Mouse (Mus musculus): ENCODE results near the gene Dynlt1c. TPM values are rescaled to one million over a fixed set of nuclear protein-coding genes. Genes with fewer than 3 reads are reported as not detected.
"Not testable (repeated sequence)": the region's sequence is repeated elsewhere in the genome, so short reads cannot be mapped to it uniquely, and the experiment has no call there.

The Dynlt1c gene
- 30.7 and 35.0 TPM in 2 replicates for polyA plus RNA-seq (2015; fragmentation: Nextera tagmentation; extraction: Ambion mirVana)

- WGBS: 14% methylated on average over 29 of the region's 40 CpGs
These were observed at the start of gene Dynlt1c for GRCm38 (mm10) chr17:6601204-6601911. Gene Dynlt1c, plus strand, starts transcription at chr17:6601671.

GRCm38 (mm10) chr17:6553798-6554197 lies 47.7 kb upstream of the Dynlt1c start:
- not testable (repeated sequence) for H3K27me3 ChIP-seq, H3K27ac ChIP-seq, H3K36me3 ChIP-seq, H3K4me2 ChIP-seq, H3K9ac ChIP-seq, H3K4me3 ChIP-seq, H3K9me3 ChIP-seq, H3K4me1 ChIP-seq
- ATAC-seq (ENCODE audit: insufficient number of reproducible peaks, low FRiP score, low TSS enrichment, low read depth): 0 out of 2 replicates have a peak, but pooled peaks have one; percentile 31
- no CpG with 5 or more reads among the region's 4 CpGs for WGBS

More at GRCm38 (mm10) chr17:6601204-6601911, at the start of gene Dynlt1c:
- peak within 1 kb of the TSS; percentile 38 for H3K4me3 ChIP-seq
- not testable (repeated sequence) for H3K4me1 ChIP-seq, H3K9ac ChIP-seq, H3K36me3 ChIP-seq, H3K27me3 ChIP-seq, H3K9me3 ChIP-seq
- H3K27ac ChIP-seq: 0 out of 2 replicates have a peak within 1 kb of the TSS, but pooled peaks have one; percentile 69
- peak; percentile 92 for ATAC-seq (ENCODE audit: insufficient number of reproducible peaks, low FRiP score, low TSS enrichment, low read depth)
- H3K4me2 ChIP-seq: peak within 1 kb of the TSS; percentile 35

- not testable (repeated sequence) for H3K4me2 ChIP-seq, H3K9ac ChIP-seq
- WGBS: no CpG with 5 or more reads among the region's 5 CpGs
These were observed 47.2 kb upstream of the Dynlt1c start for GRCm38 (mm10) chr17:6554243-6554642.

GRCm38 (mm10) chr17:6559447-6560133 lies 41.9 kb upstream of the Dynlt1c start:
- ATAC-seq (ENCODE audit: insufficient number of reproducible peaks, low FRiP score, low TSS enrichment, low read depth): peak; percentile 20; the same call in 1 of the 2 replicates
- not testable (repeated sequence) for H3K27me3 ChIP-seq
- no CpG with 5 or more reads among the region's 4 CpGs for WGBS

More at GRCm38 (mm10) chr17:6554243-6554642, 47.2 kb upstream of the Dynlt1c start:
- not testable (repeated sequence) for ATAC-seq (ENCODE audit: insufficient number of reproducible peaks, low FRiP score, low TSS enrichment, low read depth); H3K9me3 ChIP-seq; H3K4me1 ChIP-seq; H3K27me3 ChIP-seq; H3K27ac ChIP-seq; H3K4me3 ChIP-seq; H3K36me3 ChIP-seq

GRCm38 (mm10) chr17:6564866-6565265 lies 36.6 kb upstream of the Dynlt1c start:
- H3K9me3 ChIP-seq; H3K4me2 ChIP-seq; ATAC-seq (ENCODE audit: insufficient number of reproducible peaks, low FRiP score, low TSS enrichment, low read depth); H3K27me3 ChIP-seq; H3K36me3 ChIP-seq; H3K4me1 ChIP-seq; H3K9ac ChIP-seq; H3K27ac ChIP-seq; H3K4me3 ChIP-seq: not testable (repeated sequence)
- WGBS: 89% methylated on average over 3 of the region's 3 CpGs

More at GRCm38 (mm10) chr17:6559447-6560133, 41.9 kb upstream of the Dynlt1c start:
- not testable (repeated sequence) for H3K36me3 ChIP-seq, H3K4me1 ChIP-seq, H3K27ac ChIP-seq, H3K4me2 ChIP-seq, H3K4me3 ChIP-seq, H3K9me3 ChIP-seq, H3K9ac ChIP-seq

- H3K4me3 ChIP-seq, H3K9me3 ChIP-seq: not testable (repeated sequence)
- 69% methylated on average over 6 of the region's 8 CpGs for WGBS
These were observed 33.6 kb upstream of the Dynlt1c start for GRCm38 (mm10) chr17:6567908-6568307.

GRCm38 (mm10) chr17:6571296-6571695 lies 30.2 kb upstream of the Dynlt1c start:
- ATAC-seq (ENCODE audit: insufficient number of reproducible peaks, low FRiP score, low TSS enrichment, low read depth); H3K27me3 ChIP-seq; H3K4me3 ChIP-seq; H3K4me2 ChIP-seq; H3K36me3 ChIP-seq; H3K27ac ChIP-seq; H3K4me1 ChIP-seq; H3K9ac ChIP-seq; H3K9me3 ChIP-seq: not testable (repeated sequence)
- 90% methylated on average over 11 of the region's 11 CpGs for WGBS

More at GRCm38 (mm10) chr17:6567908-6568307, 33.6 kb upstream of the Dynlt1c start:
- not testable (repeated sequence) for H3K4me2 ChIP-seq; H3K36me3 ChIP-seq; ATAC-seq (ENCODE audit: insufficient number of reproducible peaks, low FRiP score, low TSS enrichment, low read depth); H3K27me3 ChIP-seq; H3K27ac ChIP-seq; H3K9ac ChIP-seq; H3K4me1 ChIP-seq

- H3K27ac ChIP-seq, H3K9me3 ChIP-seq, H3K4me2 ChIP-seq, H3K27me3 ChIP-seq, H3K36me3 ChIP-seq, H3K4me3 ChIP-seq, H3K9ac ChIP-seq, H3K4me1 ChIP-seq: not testable (repeated sequence)
- no CpG with 5 or more reads among the region's 1 CpGs for WGBS
- 0 out of 2 replicates have a peak, but pooled peaks have one; percentile 35 for ATAC-seq (ENCODE audit: insufficient number of reproducible peaks, low FRiP score, low TSS enrichment, low read depth)
These were observed 29.3 kb upstream of the Dynlt1c start for GRCm38 (mm10) chr17:6572202-6572601.

- not testable (repeated sequence) for H3K27me3 ChIP-seq; ATAC-seq (ENCODE audit: insufficient number of reproducible peaks, low FRiP score, low TSS enrichment, low read depth); H3K27ac ChIP-seq; H3K36me3 ChIP-seq; H3K4me1 ChIP-seq; H3K9ac ChIP-seq; H3K4me2 ChIP-seq; H3K9me3 ChIP-seq; H3K4me3 ChIP-seq
- 81% methylated on average over 8 of the region's 8 CpGs for WGBS
These were observed 26.1 kb upstream of the Dynlt1c start for GRCm38 (mm10) chr17:6575376-6575775.

- not testable (repeated sequence) for ATAC-seq (ENCODE audit: insufficient number of reproducible peaks, low FRiP score, low TSS enrichment, low read depth); H3K36me3 ChIP-seq; H3K9ac ChIP-seq; H3K9me3 ChIP-seq; H3K27ac ChIP-seq; H3K4me3 ChIP-seq; H3K27me3 ChIP-seq; H3K4me1 ChIP-seq; H3K4me2 ChIP-seq
- no CpG with 5 or more reads among the region's 6 CpGs for WGBS
These were observed 12.8 kb upstream of the Dynlt1c start for GRCm38 (mm10) chr17:6588672-6589071.

GRCm38 (mm10) chr17:6592109-6592508 lies 9.4 kb upstream of the Dynlt1c start:
- not testable (repeated sequence) for H3K4me2 ChIP-seq; H3K9ac ChIP-seq; H3K4me3 ChIP-seq; H3K36me3 ChIP-seq; H3K9me3 ChIP-seq; H3K27me3 ChIP-seq; H3K27ac ChIP-seq; H3K4me1 ChIP-seq; ATAC-seq (ENCODE audit: insufficient number of reproducible peaks, low FRiP score, low TSS enrichment, low read depth)
- WGBS: 87% methylated on average over 2 of the region's 3 CpGs

GRCm38 (mm10) chr17:6593896-6594295 lies 7.6 kb upstream of the Dynlt1c start:
- ATAC-seq (ENCODE audit: insufficient number of reproducible peaks, low FRiP score, low TSS enrichment, low read depth); H3K27ac ChIP-seq: not testable (repeated sequence)
- 71% methylated on average over 3 of the region's 3 CpGs for WGBS

More at GRCm38 (mm10) chr17:6593896-6594295, 7.6 kb upstream of the Dynlt1c start:
- H3K4me3 ChIP-seq, H3K9me3 ChIP-seq, H3K36me3 ChIP-seq, H3K27me3 ChIP-seq, H3K4me2 ChIP-seq, H3K9ac ChIP-seq, H3K4me1 ChIP-seq: not testable (repeated sequence)
